Mouse (Mus musculus): ENCODE measurements around the gene Polq.
"Not testable (repeated sequence)": the region's sequence is repeated elsewhere in the genome, so short reads cannot be mapped to it uniquely, and the experiment has no call there.

Polq gene

DNA sequence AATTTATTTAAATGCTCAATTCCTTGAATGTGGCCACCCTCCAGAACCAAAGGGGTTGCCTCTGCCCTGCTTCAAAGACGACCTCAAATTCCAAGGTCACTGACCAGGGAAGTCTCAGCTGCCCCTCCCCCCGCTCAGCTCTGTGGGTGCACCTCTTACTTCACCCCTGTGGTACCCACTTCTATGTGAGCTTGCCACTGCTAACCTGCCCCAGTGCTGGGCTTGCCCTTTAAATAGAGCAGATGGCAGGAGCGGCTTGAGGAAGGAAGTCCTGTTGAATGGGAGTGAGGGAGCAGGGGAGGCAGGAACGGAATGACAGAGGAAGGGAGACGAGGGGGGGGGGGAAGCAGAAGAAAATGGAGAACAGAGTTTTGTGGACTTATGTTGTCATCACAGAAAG lies 97.2 kb downstream of the Polq start:
- DNase-seq (ENCODE audit: low spot score): no peak

DNA sequence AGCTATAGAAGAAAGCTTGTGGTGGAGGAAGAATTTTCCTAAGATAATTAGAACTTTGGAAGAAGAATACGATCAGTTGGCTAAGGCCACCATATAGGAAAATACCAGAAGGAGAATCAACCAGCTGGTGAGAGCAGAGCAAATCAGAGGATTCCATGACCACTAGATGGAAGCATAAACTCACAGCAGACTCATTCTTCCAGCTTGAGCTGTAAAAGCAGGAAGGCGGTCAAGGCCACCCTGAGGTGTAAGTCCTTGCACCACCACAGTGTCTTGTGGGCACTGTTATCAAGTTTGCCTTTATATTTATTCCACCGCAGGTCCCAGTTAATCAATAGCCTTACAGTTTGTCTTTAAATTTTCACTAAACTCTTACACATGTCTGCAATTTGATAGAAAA lies 97.7 kb downstream of the Polq start:
- DNase-seq (ENCODE audit: low spot score): peak; percentile 17

GRCm38 (mm10) chr16:37125190-37125589 lies 113.6 kb downstream of the Polq start:
- not testable (repeated sequence) for DNase-seq (ENCODE audit: low spot score)

Data from testis, postnatal 14 days (tissue).